Mouse (Mus musculus) gastrocnemius, postnatal 14 days (tissue): ENCODE results near the gene Itfg2. TPM values are rescaled to one million over a fixed set of nuclear protein-coding genes. Genes with fewer than 3 reads are reported as not detected.

Experiments
- DNase-seq: peaks from one replicate; pipeline ENCODE4 v3.0.0; 2021; ENCODE audit warnings: mixed read lengths
- intact Hi-C: fragments of 180-260 bp; cut with DNase I; formaldehyde crosslinking; loops from one replicate; pipeline ENCODE4 v1.15.1; 2025; ENCODE audit warnings: low total_unique reads
- long read RNA-seq, 2 experiments: library from polyadenylated mRNA; stranded (forward); transcript quantifications; one replicate each; pipeline ENCODE4 v2.0.0; 2021
- total RNA-seq, 2 experiments: library from RNA; stranded (reverse); gene quantifications; 2 replicates each; pipeline ENCODE4 v1.2.3; 2021

Itfg2 gene
- 10 to 100 TPM; 18.1 to 19.9 TPM for total RNA-seq
- long read RNA-seq, experiment 1, transcript Itfg2-201 (12 exons, 2,320 nt): major isoform, 25 of 35 reads
- long read RNA-seq, experiment 1, partial matches to known transcripts: 4 of 35 reads
- long read RNA-seq, experiment 1, other reads (novel, unspliced or antisense): 5 of 35 reads
- long read RNA-seq, experiment 2, transcript Itfg2-201 (12 exons, 2,320 nt): major isoform, 28 of 32 reads
- long read RNA-seq, experiment 2, partial matches to known transcripts: 1 of 32 reads
- long read RNA-seq, experiment 2, other reads (novel, unspliced or antisense): 2 of 32 reads

- intact Hi-C loops: no loop called here
- DNase-seq: peak; percentile 95
Measured at GRCm38 (mm10) chr6:128424269-128425019, at the start of gene Itfg2. Itfg2 (minus strand) TSS chr6:128424931.

- intact Hi-C loops: no loop called here
- DNase-seq: no peak
Measured at GRCm38 (mm10) chr6:128474112-128474511, 49.4 kb upstream of the Itfg2 start.

GRCm38 (mm10) chr6:128469451-128469850 is 44.7 kb upstream of the Itfg2 start:
- intact Hi-C loops: no loop called here
- DNase-seq: peak; percentile 59

- no peak for DNase-seq
- intact Hi-C loops: no loop called here
Measured at GRCm38 (mm10) chr6:128467298-128467697, 42.6 kb upstream of the Itfg2 start.

- intact Hi-C loops: no loop called here
- no peak for DNase-seq
Measured at GRCm38 (mm10) chr6:128466563-128466962, 41.8 kb upstream of the Itfg2 start.

- DNase-seq: no peak
- intact Hi-C loops: no loop called here
Measured at GRCm38 (mm10) chr6:128466043-128466442, 41.3 kb upstream of the Itfg2 start.

- no peak for DNase-seq
Measured at GRCm38 (mm10) chr6:128464996-128465395, 40.3 kb upstream of the Itfg2 start.

GRCm38 (mm10) chr6:128461606-128462005 is 36.9 kb upstream of the Itfg2 start:
- intact Hi-C loops: no loop called here
- no peak for DNase-seq

More at GRCm38 (mm10) chr6:128464996-128465395, 40.3 kb upstream of the Itfg2 start:
- intact Hi-C loops: no loop called here

- DNase-seq: no peak
- intact Hi-C loops: no loop called here
Measured at GRCm38 (mm10) chr6:128460729-128461503, 36.2 kb upstream of the Itfg2 start.

GRCm38 (mm10) chr6:128460321-128460720 is 35.6 kb upstream of the Itfg2 start:
- DNase-seq: no peak
- intact Hi-C loops: no loop called here

GRCm38 (mm10) chr6:128457186-128457585 is 32.5 kb upstream of the Itfg2 start:
- intact Hi-C loops: no loop called here
- no peak for DNase-seq

GRCm38 (mm10) chr6:128455835-128456605 is 31.3 kb upstream of the Itfg2 start:
- DNase-seq: no peak
- intact Hi-C loops: no loop called here

- DNase-seq: no peak
- intact Hi-C loops: no loop called here
Measured at GRCm38 (mm10) chr6:128447063-128447462, 22.3 kb upstream of the Itfg2 start.

GRCm38 (mm10) chr6:128445761-128446535 is 21.2 kb upstream of the Itfg2 start:
- DNase-seq: peak; percentile 50
- intact Hi-C loops: no loop called here

GRCm38 (mm10) chr6:128440238-128440637 is 15.5 kb upstream of the Itfg2 start:
- no peak for DNase-seq
- intact Hi-C loops: loop anchor here (5.0 kb wide), 1 partner anchor 42 kb away; no protein-coding TSS in a partner anchor

GRCm38 (mm10) chr6:128438871-128439341 is 14.2 kb upstream of the Itfg2 start:
- DNase-seq: no peak
- intact Hi-C loops: no loop called here

GRCm38 (mm10) chr6:128438317-128438870 is 13.7 kb upstream of the Itfg2 start, which contains the start of gene Fkbp4:
Fkbp4 (minus strand) TSS chr6:128438677.
- intact Hi-C loops: no loop called here
- DNase-seq: peak; percentile 94

GRCm38 (mm10) chr6:128437731-128438316 is 13.1 kb upstream of the Itfg2 start:
- intact Hi-C loops: no loop called here

More at GRCm38 (mm10) chr6:128437731-128438316, 13.1 kb upstream of the Itfg2 start:
- peak; percentile 65 for DNase-seq
